Mouse (Mus musculus) cerebellum, adult 2 months (tissue): Measurements from ENCODE around the gene Slc10a1. TPM values are rescaled to one million over a fixed set of nuclear protein-coding genes. Genes with fewer than 3 reads are reported as not detected.
A peak's percentile ranks its signal among the peaks of the same experiment; 100 is the strongest.
"Not testable (repeated sequence)": the region's sequence is repeated elsewhere in the genome, so short reads cannot be mapped to it uniquely, and the experiment has no call there.

Experiments used
- DNase-seq, 2 experiments: peaks; one replicate each; pipeline ENCODE4 v3.0.0; 2021
- H3K27ac ChIP-seq: fragments of 200-500 bp; 2 replicates; pipeline ENCODE4 v1.5.1; 2012; ENCODE audit warnings: low read length, control low read depth, inconsistent platforms; ENCODE audit not compliant: insufficient read depth
- H3K27me3 ChIP-seq: fragments of 200-500 bp; 2 replicates; pipeline ENCODE4 v1.6.1; 2012; ENCODE audit warnings: inconsistent platforms, mild to moderate bottlenecking, low read length, moderate library complexity; ENCODE audit not compliant: control insufficient read depth, insufficient read depth
- H3K4me1 ChIP-seq: fragments of 200-500 bp; 2 replicates; pipeline ENCODE4 v1.6.1; 2011; ENCODE audit warnings: low read length; ENCODE audit not compliant: control insufficient read depth, insufficient read depth
- H3K4me3 ChIP-seq: fragments of 200-500 bp; replicated peaks from 2 replicates; pipeline ENCODE3; 2011; ENCODE audit warnings: mild to moderate bottlenecking, low read depth, low read length, control low read depth; ENCODE audit not compliant: insufficient read depth
- CTCF ChIP-seq: fragments of 200-500 bp; IDR thresholded peaks from 2 replicates; pipeline ENCODE4 v1.5.1; 2011; ENCODE audit warnings: low read depth, mild to moderate bottlenecking, control low read depth, low read length, moderate library complexity, borderline replicate concordance; ENCODE audit not compliant: insufficient read depth
- POLR2A ChIP-seq: fragments of 200-500 bp; IDR thresholded peaks from 2 replicates; pipeline ENCODE4 v1.6.1; 2011; ENCODE audit warnings: low read length, control low read depth, borderline replicate concordance; ENCODE audit not compliant: insufficient read depth
- WGBS: fragments of 180-500 bp; shearing (Covaris S2); methylation state at CpG from one replicate; pipeline ENCODE4 v1.1.7; 2018; 5-methylcytosine and 5-hydroxymethylcytosine counted together
- polyA plus RNA-seq: library from polyadenylated mRNA; depleted of rRNA; stranded (reverse); fragments of >200 nt; gene quantifications from 2 replicates; pipeline ENCODE4 v1.2.3, GENCODE M21; 2012

Gene Slc10a1
- polyA plus RNA-seq, 1 experiment: not detected

DNA sequence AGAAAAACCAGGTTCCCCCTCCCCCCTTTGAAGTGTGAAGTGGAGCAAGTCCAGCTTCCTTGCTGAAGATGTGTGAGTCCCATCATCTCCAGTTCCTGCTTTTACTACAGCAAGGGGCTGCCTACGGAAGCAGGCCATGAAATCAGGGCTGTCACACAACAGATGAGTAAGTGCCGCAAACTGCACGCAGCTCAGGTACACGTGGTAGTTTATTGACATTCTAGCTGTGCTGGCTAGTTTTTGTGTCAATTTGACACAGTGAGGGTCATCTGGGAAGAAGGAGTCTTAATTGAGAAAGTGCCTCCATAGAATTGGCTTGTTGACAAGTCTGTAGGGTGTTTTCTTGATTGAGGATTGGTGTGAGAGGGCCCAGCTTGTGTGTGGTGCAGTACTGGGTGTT is 5.9 kb downstream of the Slc10a1 start:
- H3K27me3 ChIP-seq: no peaks in the 10 kb centered on the region
- H3K4me1 ChIP-seq: no peaks in the 10 kb centered on the region
- H3K27ac ChIP-seq: no peak overlapping the region
- 85% methylated on average over 4 of the region's 4 CpGs for WGBS
- peak in 1 of 2 experiments; percentile 4 for DNase-seq
- no peak for TF ChIP-seq POLR2A
- no peak for TF ChIP-seq CTCF
- no peak overlapping the region for H3K4me3 ChIP-seq

- Histone ChIP-seq H3K4me1 (no peaks in the 10 kb centered on the region), H3K27me3 (no peaks in the 10 kb centered on the region), H3K4me3 (no peak overlapping the region), H3K27ac (no peak overlapping the region)
- 81% methylated on average over 4 of the region's 4 CpGs for WGBS
- TF ChIP-seq CTCF: no peak
- no peak for TF ChIP-seq POLR2A
- DNase-seq: no peak
Measured at GRCm38 (mm10) chr12:80957961-80958360, 10.5 kb downstream of the Slc10a1 start.

DNA sequence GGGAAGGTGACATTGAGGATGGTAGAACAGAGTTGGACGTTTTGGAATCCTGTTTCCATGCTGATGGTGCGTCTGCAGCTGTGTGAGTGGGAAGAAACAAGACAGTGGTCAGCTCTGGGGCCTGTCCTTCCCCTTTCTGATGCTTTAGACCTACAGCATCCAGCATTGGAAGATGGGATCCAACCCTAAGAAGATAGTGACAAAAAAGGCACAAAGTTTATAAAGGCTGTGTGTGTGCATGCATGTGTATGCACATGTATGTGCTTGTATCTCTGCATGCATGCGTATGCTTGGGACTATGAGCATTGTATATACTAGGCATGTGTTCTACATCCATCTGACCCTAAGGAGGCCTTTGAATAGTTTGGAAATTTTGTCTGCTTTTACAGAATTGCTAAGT is 12.5 kb downstream of the Slc10a1 start:
- TF ChIP-seq POLR2A (no peak), CTCF (no peak)
- H3K27me3 ChIP-seq: no peaks in the 10 kb centered on the region
- H3K4me3 ChIP-seq: no peak overlapping the region
- whole genome bisulfite sequencing: 90% methylated on average over 3 of the region's 3 CpGs
- H3K4me1 ChIP-seq: no peaks in the 10 kb centered on the region
- H3K27ac ChIP-seq: no peak overlapping the region
- DNase-seq: no peak

GRCm38 (mm10) chr12:80952526-80952925 is 16.0 kb downstream of the Slc10a1 start:
- no peaks in the 10 kb centered on the region for H3K27me3 ChIP-seq
- no peak overlapping the region for H3K4me3 ChIP-seq
- H3K4me1 ChIP-seq: peaks cover 5% of the 10 kb centered on the region
- H3K27ac ChIP-seq: no peak overlapping the region
- TF ChIP-seq CTCF (no peak), POLR2A (no peak)
- DNase-seq: no peak
- WGBS: 84% methylated on average over 1 of the region's 1 CpGs

DNA sequence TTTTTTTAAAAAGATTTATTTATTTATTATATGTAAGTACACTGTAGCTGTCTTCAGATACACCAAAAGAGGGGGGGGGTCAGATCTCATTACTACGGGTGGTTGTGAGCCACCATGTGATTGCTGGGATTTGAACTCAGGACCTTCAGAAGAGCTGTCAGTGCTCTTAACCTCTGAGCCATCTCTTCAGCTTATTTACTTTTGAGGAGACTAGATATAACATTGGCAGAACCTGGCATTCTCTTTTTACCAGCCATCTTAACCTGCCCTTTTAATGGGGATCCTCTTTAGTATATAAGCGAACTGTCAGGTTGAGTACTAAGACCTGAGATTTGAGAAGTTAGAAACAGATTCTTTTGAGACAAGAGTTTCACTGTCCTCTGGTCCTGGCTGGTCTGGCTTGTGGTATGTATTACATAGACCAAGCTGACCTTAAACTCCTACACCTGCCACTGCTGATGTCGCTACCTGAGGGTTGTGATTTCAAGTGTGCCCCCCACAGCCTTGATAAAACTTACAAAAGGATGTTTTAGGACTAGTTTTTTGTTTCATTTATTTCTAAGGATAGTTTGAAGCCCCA is 16.8 kb downstream of the Slc10a1 start:
- DNase-seq: no peak
- Histone ChIP-seq H3K4me1 (peaks cover 8% of the 10 kb centered on the region), H3K4me3 (no peak overlapping the region), H3K27ac (no peak overlapping the region), H3K27me3 (no peaks in the 10 kb centered on the region)
- WGBS: 84% methylated on average over 3 of the region's 3 CpGs
- no peak for TF ChIP-seq CTCF
- TF ChIP-seq POLR2A: no peak

- 92% methylated on average over 16 of the region's 16 CpGs for WGBS
- not testable (repeated sequence) for H3K4me1 ChIP-seq, H3K27me3 ChIP-seq, DNase-seq, H3K4me3 ChIP-seq, H3K27ac ChIP-seq
Measured at GRCm38 (mm10) chr12:80949603-80950002, 18.9 kb downstream of the Slc10a1 start.

- Histone ChIP-seq H3K4me1 (peaks cover 8% of the 10 kb centered on the region), H3K27ac (no peak overlapping the region), H3K4me3 (no peak overlapping the region), H3K27me3 (no peaks in the 10 kb centered on the region)
- 89% methylated on average over 18 of the region's 18 CpGs for WGBS
- DNase-seq: no peak
- TF ChIP-seq CTCF (no peak), POLR2A (no peak)
Measured at GRCm38 (mm10) chr12:80948202-80948601, 20.3 kb downstream of the Slc10a1 start.

DNA sequence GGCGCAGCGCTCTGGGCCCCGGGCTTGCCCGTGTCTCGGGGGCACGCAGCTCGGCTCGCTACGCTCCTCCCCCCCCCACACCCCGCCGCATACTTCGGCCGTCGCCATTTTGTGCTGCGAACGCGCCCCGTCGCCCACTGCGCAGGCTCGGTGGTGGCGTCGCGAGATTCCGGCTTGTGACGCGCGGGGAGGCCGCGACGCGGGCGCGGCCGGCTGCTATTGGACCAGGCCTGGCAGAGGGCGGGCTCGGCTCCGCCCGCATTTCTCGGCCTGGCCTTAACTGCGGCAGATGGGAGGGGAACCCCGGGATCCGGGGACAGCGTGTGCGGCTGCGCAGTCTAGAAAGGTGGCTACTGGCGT is 22.5 kb downstream of the Slc10a1 start:
- Histone ChIP-seq H3K27me3 (no peaks in the 10 kb centered on the region), H3K27ac (peak overlapping the region; percentile 92), H3K4me1 (peaks cover 8% of the 10 kb centered on the region), H3K4me3 (peak overlapping the region; percentile 88)
- peak; percentile 95 to 96 for DNase-seq
- TF ChIP-seq CTCF (no peak), POLR2A (no peak; the same call in 1 of the 2 replicates)
- WGBS: under 1% methylated on average over 46 of the region's 47 CpGs
